Mouse (Mus musculus) cerebellum, adult 9-10 months (tissue): ENCODE measurements around the gene Itih5.

Source experiments
- DNase-seq: peaks from one replicate; pipeline ENCODE4 v3.0.0; 2022

The Itih5 gene

GRCm38 (mm10) chr2:10265881-10266280, 112.5 kb downstream of the Itih5 start:
- DNase-seq: no peak

- DNase-seq: no peak
Observed at GRCm38 (mm10) chr2:10272604-10273115, 119.3 kb downstream of the Itih5 start.

- DNase-seq: no peak
Observed at GRCm38 (mm10) chr2:10273541-10274050, 120.2 kb downstream of the Itih5 start.

- DNase-seq: no peak
Observed at GRCm38 (mm10) chr2:10276194-10276593, 122.8 kb downstream of the Itih5 start.

- DNase-seq: no peak
Observed at GRCm38 (mm10) chr2:10283686-10284085, 130.3 kb downstream of the Itih5 start.

- DNase-seq: peak; percentile 12
Observed at GRCm38 (mm10) chr2:10284636-10285270, 131.4 kb downstream of the Itih5 start.

- DNase-seq: no peak
Observed at GRCm38 (mm10) chr2:10285975-10286374, 132.6 kb downstream of the Itih5 start.

- peak; percentile 69 for DNase-seq
Observed at GRCm38 (mm10) chr2:10288142-10288831, 134.9 kb downstream of the Itih5 start.

GRCm38 (mm10) chr2:10288881-10289280, 135.5 kb downstream of the Itih5 start:
- DNase-seq: no peak

GRCm38 (mm10) chr2:10290115-10290514, 136.7 kb downstream of the Itih5 start:
- DNase-seq: no peak

GRCm38 (mm10) chr2:10293556-10294206, 140.3 kb downstream of the Itih5 start:
- DNase-seq: no peak

- no peak for DNase-seq
Observed at GRCm38 (mm10) chr2:10295908-10296307, 142.5 kb downstream of the Itih5 start.

- DNase-seq: no peak
Observed at GRCm38 (mm10) chr2:10300244-10300643, 146.9 kb downstream of the Itih5 start.

- no peak for DNase-seq
Observed at GRCm38 (mm10) chr2:10300771-10301170, 147.4 kb downstream of the Itih5 start.

GRCm38 (mm10) chr2:10301391-10301790, 148.0 kb downstream of the Itih5 start:
- no peak for DNase-seq

- DNase-seq: no peak
Observed at GRCm38 (mm10) chr2:10301997-10302396, 148.6 kb downstream of the Itih5 start.

- no peak for DNase-seq
Observed at GRCm38 (mm10) chr2:10304911-10305310, 151.5 kb downstream of the Itih5 start.
